Mouse (Mus musculus): ENCODE results near the gene Lamc2.
"Not testable (repeated sequence)": the region's sequence is repeated elsewhere in the genome, so short reads cannot be mapped to it uniquely, and the experiment has no call there.

Gene Lamc2

GRCm38 (mm10) chr1:153095826-153096727 lies 90.2 kb downstream of the Lamc2 start:
- in situ Hi-C loops (cut with MboI, MseI) = no loop called here

- in situ Hi-C loops (cut with MboI, MseI) = no loop called here
Measured at GRCm38 (mm10) chr1:153095328-153095727, 90.9 kb downstream of the Lamc2 start.

- in situ Hi-C loops (cut with MboI, MseI) = loop anchor here (5.0 kb wide), 1 partner anchor 293 kb away; no protein-coding TSS in a partner anchor
Measured at GRCm38 (mm10) chr1:153094226-153095076, 91.8 kb downstream of the Lamc2 start.

DNA sequence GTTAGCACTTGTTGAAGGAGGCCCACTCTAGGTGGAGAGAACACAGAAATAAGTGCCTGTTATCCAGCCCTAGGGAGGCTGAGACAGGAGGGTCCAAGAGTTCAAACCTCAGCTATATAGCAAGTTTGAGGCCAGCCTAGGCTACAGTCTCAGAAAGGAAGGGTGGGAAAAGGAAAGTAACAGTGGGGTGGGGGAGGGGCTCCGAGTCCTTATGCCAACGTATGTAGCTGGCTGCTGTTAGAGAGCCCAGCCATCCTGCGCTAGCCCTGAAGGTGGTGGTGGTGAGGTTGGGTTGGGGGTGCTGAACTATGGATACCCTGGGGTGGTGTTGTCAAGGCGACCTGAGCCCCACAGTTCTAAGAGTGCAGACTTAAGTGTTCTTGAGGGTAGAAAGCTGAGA lies 92.7 kb downstream of the Lamc2 start:
- in situ Hi-C loops (cut with MboI, MseI) = loop anchor here (5.0 kb wide), 1 partner anchor 294 kb away; no protein-coding TSS in a partner anchor

DNA sequence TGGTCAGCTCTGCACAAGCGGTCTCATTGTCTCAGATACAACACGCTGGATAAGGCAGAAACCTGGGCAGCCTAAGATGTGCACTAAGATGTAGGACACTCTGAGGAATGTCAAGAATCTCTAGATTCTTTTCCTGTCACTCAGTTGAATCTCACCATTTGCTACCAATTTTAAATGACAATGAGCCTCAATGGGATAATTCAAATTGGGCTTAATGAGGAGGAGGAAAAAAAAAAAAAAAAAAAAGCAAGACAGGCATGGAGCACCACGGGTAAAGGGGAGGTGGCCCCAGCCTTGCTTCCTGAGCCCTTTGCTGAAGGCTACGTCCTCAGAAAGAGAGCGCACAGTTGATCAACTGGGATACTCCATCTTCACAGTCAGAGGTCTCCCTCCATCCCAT lies 93.1 kb downstream of the Lamc2 start:
- in situ Hi-C loops (cut with MboI, MseI) = loop anchor here (5.0 kb wide), 1 partner anchor 294 kb away; no protein-coding TSS in a partner anchor

DNA sequence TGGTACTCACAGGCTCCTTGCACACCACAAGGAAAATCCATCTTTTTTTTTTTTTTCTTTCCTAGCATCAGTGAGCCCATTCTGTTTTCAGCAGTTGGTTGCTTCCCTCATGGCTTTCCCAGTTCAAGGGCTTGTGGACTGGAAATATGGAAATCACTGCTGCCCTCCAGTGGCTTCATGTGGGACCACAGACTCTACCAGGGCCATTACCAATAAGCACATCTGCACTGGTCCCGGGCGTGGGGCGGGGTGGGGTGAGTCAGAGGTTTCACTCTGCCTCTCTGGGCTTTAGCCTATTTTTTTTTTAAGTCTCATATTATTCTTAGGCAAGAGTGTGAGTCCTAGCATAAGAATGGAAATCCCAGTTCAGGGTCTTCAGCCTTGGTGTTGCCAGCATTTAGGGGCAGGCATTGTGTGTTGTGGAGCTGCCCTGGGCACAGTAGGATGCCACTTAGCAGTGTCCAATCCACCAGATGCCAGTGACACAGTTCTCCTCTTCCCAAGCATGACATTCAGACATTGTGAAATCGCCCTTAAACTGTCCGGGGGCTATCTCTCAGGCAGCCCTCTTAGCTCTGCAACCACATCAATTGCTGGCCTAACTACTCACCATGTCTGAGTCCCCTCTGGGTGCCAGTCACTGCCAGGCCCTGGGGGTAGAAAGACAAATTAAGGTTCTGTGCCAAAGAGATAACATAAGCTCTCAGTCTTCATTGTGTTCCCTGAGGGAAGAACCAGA lies 93.8 kb downstream of the Lamc2 start:
- in situ Hi-C loops (cut with MboI, MseI) = loop anchor here (5.0 kb wide), 1 partner anchor 295 kb away; no protein-coding TSS in a partner anchor

- in situ Hi-C loops (cut with MboI, MseI) = loop anchor here (5.0 kb wide), 1 partner anchor 296 kb away; no protein-coding TSS in a partner anchor
Measured at GRCm38 (mm10) chr1:153091438-153092236, 94.6 kb downstream of the Lamc2 start.

GRCm38 (mm10) chr1:153090807-153091206 lies 95.4 kb downstream of the Lamc2 start:
- in situ Hi-C loops (cut with MboI, MseI) = loop anchor here (5.0 kb wide), 1 partner anchor 296 kb away; no protein-coding TSS in a partner anchor

DNA sequence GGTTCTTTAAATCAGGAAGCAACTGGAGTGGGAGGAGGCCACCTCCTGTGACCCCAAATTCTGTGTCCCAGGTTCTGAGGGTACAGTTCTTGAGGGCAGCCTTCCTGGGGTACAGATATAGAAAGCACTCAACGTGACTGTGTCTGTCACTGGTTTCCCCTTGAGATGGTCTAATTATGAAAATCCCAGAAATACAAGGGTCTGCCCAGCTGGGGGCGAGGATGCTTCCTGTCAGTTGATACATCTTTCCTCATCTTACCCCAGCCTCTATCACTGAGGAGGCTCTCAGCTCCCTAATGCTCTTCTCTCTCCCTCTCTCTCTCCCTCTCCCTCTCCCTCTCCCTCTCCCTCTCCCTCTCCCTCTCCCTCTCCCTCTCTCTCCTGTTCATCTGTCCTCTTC lies 96.2 kb downstream of the Lamc2 start:
- in situ Hi-C loops (cut with MboI, MseI) = loop anchor here (5.0 kb wide), 1 partner anchor 297 kb away; no protein-coding TSS in a partner anchor

GRCm38 (mm10) chr1:153087771-153088170 lies 98.5 kb downstream of the Lamc2 start:
- in situ Hi-C loops (cut with MboI, MseI) = no loop called here

DNA sequence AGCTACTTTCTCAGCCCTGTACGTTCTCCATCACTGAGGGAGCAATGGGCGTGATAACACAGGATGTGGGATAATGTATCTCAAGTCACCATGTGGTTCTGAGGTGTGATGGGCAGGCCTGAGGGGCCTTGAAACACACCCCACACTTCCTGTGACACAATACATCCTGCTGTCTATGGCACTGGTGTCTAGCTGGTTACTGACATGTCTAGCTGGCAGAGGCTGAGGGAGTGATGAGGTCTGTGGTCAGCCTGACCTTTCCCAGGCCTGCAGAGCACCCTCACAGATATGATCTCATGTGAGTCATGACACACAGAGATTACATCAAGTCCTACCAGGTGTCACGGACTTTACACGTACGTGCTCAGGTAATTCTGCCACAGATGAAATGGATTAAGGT lies 101.0 kb downstream of the Lamc2 start:
- in situ Hi-C loops (cut with MboI, MseI) = no loop called here

- in situ Hi-C loops (cut with MboI, MseI) = no loop called here
Measured at GRCm38 (mm10) chr1:153084191-153084590, 102.1 kb downstream of the Lamc2 start.

DNA sequence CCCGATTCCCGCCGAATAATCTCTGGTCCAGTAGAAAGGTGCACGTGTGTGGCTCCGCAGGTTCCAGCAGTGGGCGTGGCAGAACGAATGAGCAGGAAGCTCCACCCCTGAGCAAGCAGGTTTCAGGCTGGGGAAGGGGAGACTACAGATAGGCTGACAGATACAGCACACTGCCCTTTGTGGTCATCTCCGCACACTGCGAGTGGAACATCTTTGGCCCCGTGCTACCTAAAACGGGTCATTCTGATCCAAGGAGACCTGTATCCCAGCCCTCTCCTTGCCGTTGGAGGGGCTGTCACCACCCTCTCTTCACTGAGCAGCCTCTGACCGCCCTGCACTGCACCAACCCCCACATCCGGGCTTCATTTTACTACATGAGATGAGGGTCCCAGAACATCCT lies 103.0 kb downstream of the Lamc2 start:
- in situ Hi-C loops (cut with MboI, MseI) = not testable (repeated sequence)

- in situ Hi-C loops (cut with MboI, MseI) = no loop called here
Measured at GRCm38 (mm10) chr1:153075955-153076354, 110.3 kb downstream of the Lamc2 start.

- in situ Hi-C loops (cut with MboI, MseI) = no loop called here
Measured at GRCm38 (mm10) chr1:153075087-153075736, 111.0 kb downstream of the Lamc2 start.

GRCm38 (mm10) chr1:153073441-153073840 lies 112.8 kb downstream of the Lamc2 start:
- in situ Hi-C loops (cut with MboI, MseI) = no loop called here

Measured in T-helper 1 cell (primary cell).